Mouse (Mus musculus) small intestine, adult 2 months (tissue): ENCODE data around the gene Zfp91.

Experiments used
- CTCF ChIP-seq: fragments of 200-500 bp; IDR thresholded peaks from 2 replicates; pipeline ENCODE4 v1.5.1; 2012; ENCODE audit warnings: low read depth, mild to moderate bottlenecking, control low read depth, inconsistent platforms, low read length, moderate library complexity, mixed read lengths; ENCODE audit not compliant: insufficient replicate concordance, insufficient read length; ENCODE audit errors: extremely low read depth
- POLR2A ChIP-seq: fragments of 200-500 bp; IDR thresholded peaks from 2 replicates; pipeline ENCODE4 v1.6.1; 2012; ENCODE audit warnings: low read depth, mild to moderate bottlenecking, control low read depth, inconsistent platforms, low read length, moderate library complexity

DNA sequence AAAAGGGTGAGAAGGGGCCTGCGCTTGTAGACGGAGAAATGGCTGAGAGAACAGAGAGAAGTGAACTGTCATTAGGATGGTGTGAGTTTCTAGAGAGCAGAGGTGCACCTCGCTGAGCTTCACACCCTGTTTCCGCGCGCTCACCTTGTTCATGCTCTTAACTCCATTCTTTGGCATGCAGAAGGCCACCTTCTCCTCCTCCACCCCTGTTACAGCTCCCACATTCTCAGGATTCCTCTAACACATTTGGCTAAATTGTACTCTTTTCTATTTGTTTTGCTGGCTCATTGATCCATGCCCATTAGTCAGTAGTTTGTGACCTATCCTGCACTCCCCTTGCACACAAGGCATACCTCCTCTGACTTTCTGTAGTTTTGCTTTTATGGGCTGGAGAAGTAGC, 76.7 kb downstream of the Zfp91 start:
- TF ChIP-seq CTCF (no peak), POLR2A (no peak)
